Mouse (Mus musculus): ENCODE data around the gene Zfyve9. TPM values are rescaled to one million over a fixed set of nuclear protein-coding genes. Genes with fewer than 3 reads are reported as not detected.

Gene Zfyve9
- polyA plus RNA-seq (2017; shearing (Covaris generic)), result 1 to 10 TPM in 1 of 2 experiments, under 1 TPM in 1; 0.87 to 1.6 TPM

DNA sequence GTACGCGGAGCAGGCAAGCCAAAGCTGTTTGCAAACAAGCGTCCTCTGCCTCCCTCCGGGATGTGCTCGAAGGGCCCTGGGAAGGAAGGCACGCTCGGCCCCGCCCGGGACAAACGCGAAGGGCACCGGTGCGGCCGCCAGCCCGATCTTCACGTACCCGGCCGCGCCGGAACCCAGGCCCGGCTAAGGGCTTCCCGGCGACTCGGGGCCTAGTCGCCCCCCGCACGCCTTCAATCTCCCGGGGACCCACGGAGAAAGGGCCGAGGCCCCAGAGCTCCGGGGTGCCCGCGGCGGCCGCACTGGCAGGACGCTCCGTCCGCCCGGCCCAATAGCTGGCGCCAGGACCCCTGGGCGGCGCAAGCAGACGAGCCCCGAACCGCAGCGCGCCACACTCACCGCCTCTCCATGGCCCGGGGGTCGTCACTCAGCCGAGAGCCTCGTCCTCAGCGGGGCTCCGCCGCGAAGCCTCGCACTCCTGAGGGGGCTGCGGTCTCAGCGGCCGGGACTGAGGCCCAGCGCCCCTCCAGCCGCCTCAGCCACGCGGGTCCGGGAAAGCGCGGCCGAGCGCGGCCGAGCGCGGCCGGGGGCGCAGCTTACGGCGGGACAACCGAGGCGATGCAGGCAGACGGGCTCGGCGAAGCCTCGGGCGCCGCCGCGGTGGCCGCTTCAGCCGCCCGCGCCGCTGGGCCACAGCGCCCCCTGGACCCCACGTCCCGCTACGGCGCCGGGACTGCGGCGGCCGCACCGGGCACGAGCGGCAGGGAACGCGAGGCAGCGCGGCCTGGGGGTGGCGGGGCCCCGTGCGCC is at the start of gene Zfyve9:
Gene Zfyve9 (minus strand): TSS at position 742 of the 807 bp plus-strand sequence.
- ATAC-seq, result peak; percentile 80

DNA sequence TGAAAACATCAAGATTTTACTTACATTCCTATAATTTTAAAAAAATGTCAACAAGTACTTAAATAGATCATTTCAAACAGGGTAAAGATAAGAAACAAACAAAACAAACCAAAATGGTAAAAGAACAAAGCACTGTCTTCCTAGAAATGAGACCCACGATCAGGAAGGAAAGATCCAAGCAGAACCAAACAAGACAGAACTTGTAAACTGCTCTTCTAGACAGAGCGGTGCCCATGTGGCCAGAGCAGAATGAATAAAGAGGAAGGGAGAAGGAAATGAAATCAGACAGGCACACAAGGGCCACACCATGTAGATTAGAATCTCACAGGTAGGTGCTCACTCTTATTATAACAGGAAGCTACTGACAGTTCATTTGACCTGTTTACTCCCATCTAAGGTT is 46.0 kb upstream of the Zfyve9 start:
- no peak for ATAC-seq

DNA sequence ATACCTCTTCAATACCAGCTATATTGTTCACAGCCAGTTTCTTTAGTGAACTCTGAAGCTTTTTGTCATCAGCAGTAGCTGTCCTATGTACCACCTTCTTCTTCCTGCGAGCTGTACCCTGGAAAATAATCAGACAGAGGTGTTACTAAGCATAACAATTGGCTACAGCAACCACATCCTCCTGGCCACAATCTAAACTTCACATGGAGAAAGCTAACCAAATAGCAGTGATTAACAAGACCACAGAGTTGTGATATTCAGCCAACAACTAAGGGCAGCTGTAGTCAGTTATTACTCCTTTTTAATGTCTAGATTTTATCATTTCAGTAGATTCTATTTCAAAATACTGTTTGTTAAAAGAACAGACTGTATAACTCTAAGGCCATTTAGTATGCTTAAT is 45.5 kb upstream of the Zfyve9 start:
- ATAC-seq, result no peak

DNA sequence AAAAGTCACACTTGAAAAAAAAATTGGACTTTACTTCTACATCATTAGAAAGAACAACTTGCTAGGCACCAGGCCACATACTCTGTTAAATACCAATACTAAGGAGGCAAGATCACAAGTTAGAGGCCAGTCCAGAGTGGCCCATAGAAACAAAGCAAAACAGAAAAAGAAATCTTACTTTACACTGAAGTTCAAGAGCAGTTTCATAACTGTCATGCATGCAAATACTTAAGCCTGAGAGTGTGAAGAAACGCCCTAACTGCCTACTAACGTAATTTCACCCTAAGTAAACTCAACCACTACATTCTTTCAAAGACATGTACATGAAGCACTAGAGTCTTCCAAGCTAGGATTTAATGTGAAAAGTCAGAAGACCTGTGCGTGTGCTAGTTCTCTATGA is 45.1 kb upstream of the Zfyve9 start:
- no peak for ATAC-seq

DNA sequence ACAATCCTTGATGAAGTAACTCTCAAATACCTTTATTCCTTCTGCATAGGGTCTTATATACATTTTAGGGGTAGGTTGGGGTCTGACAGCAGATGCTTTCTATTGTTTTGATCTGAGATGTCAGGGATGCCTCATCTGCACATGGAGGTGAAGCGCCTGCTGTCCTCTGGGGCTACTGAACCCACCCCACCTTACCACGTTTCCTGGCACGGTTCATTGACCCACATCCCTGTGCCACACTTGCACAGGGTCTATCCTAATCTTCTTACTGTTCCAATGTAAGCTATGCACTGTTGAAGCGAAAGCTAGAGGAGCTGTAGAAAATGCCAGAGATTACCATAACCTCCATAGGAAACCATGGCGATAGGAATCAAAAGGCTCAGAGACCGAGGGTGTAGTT is 31.0 kb upstream of the Zfyve9 start:
- no peak for ATAC-seq

DNA sequence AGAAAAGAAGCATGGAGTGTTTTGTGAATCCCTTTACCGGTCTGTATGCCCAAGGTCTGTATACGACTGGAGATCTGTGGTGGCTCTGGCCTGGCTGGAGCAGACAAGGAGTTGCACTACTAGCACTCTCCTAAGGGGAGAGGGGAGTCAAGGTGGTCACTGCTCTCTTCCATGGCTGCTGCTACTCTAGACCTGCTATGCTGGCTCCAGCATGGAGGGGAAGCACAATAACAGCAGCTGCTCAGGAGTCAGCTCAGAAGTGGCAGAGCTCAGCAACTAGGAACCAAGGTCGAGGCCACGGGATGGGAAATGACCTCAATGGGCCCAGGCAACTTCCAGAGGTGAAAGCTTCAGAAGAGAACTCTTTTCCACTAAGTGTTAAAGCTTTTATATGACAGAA is 30.5 kb upstream of the Zfyve9 start:
- ATAC-seq, result no peak

DNA sequence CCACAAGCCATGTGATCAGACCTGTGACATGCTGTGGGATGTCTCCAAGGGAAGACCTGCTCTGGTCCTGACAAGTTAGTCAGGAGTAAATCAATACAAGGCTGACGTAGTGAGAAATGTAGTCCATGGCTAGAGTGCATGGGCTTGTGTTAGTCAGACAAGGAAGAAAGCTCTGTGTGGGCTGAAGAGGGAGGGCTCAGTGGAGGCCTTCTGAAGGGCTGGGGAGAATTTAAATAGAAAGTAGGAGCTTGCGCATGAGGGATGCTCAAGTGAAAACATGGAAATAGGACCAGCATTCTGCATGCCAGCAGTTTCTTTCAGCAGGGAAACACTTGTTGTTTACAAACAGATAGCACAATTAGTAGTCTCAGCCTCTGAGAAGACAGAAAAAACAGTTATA is 22.9 kb upstream of the Zfyve9 start:
- no peak for ATAC-seq

DNA sequence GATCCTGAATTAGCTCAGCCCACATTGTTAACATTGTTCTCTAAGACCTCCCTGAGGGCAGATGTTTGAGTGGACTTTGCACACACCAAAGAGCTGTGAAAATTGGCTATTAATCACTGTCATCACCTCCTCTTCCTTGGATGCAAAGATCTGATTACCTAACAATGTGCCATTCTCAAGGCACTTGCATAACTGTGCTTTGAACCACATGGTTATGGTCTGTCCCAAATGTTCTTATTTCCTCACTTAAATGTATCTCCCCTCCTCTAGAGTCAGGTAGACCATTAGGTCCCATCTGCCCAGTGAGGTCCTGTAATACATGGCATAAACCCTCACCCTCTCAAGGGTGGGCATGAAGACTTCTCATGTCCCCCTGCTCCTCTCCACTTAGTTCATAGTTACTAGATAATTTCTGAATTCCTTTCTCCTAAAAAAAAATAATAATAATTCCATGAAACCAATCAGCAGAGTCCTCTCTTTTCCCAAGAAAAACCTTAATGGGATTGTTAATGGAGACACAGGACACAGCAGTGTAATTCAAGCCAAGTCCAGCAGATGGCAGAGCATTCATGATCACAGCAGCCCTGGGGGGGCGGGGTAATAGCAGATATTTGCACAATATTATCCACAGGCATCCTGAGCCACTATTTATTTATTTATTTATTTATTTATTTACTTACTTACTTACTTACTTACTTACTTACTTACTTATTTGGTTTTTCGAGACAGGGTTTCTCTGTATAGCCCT is 17.7 kb upstream of the Zfyve9 start:
- ATAC-seq, result peak; percentile 72

DNA sequence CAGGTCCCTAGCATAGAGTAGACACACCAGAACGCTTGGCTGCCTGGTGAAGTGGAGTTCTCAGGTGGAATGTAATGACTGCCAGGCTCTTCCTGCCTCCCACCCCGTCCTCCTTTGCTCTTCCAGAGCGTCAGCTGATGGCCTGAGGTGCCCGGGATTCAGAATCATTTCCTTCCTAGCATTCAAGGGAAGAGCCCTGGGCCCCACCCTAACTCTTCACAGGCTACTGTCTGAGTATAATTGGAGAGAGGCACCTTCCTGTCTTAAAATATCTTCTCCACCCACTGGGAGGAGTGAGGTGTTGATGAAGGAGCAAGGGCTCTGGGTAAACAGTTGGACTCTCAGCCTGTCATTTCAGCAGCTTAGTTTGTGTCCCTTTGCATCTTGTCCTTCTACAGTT is 16.1 kb upstream of the Zfyve9 start:
- no peak for ATAC-seq

DNA sequence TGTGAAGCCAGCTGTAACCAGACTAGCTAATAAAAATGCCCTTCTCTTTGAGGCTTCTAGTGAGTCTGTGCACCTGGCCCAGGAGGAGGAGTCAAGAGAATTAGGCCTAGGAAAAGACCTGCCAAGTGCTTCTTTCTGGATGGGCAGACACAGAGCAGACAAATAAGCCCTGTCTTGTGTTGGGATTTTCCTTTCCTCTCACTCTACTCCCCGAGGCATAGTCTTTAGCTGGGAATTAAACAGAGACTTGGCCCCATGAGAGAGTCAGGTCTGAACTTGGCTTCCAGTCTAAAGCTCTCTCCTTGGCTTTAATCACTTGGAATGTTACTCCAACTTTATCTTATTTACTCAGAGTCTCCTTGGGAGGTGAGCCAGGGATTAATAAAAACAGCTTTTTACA is 13.3 kb upstream of the Zfyve9 start:
- no peak for ATAC-seq

DNA sequence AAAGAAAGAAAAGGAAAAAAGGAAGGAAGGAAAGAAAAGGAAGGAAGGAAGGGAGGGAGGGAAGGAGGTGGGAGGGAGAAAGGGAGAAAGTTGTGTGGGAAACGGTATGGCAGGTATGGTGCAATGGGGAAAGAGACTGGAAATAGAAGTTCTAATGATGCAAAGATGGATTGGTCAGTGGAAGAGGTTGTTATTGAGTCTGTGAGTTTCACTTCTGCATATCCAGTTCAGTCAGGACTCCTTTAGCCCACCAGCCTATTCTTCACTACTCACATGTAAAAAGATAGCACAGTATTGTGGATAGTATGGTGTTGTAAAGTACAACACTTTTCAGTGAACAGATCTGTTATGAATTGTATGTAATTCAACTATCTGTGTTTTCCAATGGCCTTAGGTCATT is 9.9 kb upstream of the Zfyve9 start:
- no peak for ATAC-seq

DNA sequence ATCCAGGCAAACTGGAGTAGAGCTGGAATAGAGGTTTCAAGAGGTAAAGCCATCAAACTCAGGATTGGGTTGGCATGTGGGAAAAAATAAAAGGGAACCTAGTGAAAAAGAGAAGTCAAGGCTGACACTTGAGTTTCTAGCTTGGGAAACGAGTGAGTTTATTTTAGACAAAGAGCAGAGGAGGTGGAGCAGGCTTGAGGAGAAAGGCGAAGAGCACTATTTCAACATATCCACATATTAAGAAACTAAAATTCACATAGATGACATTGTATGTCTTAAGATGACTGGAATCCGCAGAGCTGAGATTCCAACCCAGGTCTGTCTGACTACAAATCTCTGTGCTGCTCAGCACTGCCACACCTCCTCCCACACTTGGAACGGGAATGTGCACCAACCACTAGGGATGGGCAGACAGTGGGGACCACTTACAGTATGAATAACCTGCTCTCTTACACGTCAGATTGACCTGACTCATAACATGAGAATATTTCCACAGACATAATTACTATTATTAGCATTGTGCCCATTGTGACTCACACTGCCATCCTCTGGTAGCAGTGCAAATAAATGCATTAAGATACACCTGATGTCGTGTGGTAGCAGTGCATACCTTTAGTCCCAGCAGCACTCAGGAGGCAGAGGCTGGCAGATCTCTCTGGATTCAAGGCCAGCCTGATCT is 8.8 kb upstream of the Zfyve9 start:
- no peak for ATAC-seq

DNA sequence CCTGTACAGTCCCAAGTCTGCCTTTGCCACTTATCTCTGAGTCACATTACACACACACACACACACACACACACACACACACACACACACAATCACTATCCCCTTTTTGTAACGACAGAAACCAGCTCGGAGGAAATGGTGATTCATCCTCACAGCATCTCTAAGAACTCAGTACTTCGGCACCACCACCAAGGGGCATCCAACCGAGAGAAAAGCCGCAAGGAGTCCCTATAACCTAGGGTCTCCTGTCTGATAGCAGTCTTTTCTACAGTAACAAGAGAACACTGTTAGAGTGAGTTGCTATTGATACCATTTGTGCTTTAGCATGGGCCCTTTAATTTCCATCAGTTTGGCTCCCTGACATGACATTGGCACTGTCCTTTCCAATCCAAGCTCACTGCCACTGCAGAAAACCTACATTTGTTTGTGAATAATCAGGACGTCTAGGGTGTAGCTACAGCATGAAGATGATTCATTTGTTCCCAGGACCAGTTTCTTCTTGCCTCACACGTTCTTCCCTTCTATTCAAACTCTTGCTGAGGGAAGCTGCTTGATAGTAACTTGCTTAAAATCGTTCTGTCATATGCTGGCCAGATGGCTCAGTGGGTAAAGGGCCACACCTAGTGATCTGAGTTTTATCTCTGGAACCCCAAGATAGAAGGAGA is 2.0 kb upstream of the Zfyve9 start:
- ATAC-seq, result no peak

DNA sequence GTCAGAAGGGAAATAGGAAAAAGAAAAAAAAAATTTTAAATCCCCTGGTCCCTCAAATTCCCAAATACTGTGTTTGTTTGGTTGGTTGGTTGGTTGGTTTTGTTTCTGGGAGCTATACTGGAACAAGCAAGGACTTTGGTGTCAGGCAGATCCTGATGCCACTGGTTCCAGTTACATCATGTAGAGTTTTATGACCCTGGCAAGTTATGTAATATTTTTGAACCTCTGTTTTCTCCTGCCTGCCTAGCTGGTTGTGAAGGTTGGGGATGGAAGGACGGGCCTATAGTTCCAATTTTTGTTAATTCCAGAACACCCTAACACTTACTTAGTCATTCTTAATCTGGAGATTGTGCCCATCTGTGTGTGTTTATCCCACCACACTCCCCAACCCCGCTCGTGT is 998 bp upstream of the Zfyve9 start:
- ATAC-seq, result no peak

DNA sequence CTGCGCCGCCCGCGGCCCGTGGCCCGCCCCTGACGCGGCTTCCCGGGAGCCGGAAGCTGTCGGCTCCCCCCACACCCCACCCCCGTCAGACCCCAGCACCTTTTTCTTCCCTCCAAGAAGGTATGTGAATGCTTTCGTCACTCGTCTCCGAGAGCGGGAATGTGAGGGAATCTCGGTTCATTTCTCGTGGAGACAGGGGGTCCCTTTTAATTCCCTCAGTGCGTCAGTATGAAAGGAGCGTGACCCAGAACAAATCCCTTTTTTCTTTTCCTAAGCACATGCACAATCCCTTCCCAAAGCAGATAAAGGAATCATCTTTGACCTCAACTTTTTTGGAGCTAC is 237 bp upstream of the Zfyve9 start:
- ATAC-seq, result no peak

DNA sequence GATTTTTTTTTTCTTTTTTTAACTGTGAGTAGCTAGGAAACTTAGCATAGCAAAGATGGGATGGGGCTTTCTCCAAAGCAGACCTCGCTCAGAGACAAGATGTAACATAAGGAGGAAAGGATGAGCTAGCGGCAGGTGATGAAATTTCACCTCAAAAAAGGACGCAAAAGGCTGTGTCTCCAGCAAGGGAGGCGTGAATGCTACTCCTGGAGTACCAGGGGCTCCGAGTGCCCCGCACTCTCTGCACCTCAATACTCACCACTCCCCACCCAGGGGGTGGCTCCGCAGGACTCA is 888 bp downstream of the Zfyve9 start:
- ATAC-seq, result no peak

DNA sequence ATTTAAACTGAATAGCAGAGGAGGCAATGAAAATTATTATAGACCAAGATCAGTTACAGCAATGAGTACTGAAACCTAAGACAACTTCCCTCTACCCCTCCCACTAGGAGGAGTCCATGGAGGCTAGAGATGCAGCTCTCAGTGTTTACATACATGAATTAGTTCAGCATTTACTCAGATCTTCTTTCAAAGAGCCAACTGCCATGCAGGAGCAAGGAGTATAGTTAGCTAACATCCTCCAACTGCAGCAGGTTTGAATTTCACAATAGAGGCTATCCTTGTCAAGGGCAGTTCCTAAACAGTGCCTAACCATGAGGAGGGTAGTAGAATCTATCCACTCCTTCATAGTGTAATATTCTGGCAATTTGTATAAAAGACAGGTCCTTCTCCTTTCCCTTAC is 12.1 kb downstream of the Zfyve9 start:
- ATAC-seq, result no peak

DNA sequence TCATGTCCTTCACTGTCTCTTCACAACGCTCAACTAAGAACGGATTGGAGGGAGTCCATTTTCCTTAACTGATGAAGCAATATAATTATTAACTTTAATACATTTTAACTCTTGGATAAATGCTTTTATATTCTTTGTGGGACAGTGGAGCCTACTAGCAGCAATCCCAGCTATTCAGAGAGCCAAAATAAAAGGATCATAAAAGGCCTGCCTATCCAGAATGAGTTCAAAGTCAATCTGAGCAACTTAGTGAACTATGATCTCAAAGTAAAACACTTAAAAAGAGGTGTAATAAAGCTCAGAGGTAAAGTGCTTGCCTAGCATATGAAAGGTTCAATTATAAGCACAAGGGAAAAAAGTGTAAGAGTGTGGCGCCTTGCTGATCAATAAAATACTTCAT is 21.0 kb downstream of the Zfyve9 start:
- no peak for ATAC-seq

DNA sequence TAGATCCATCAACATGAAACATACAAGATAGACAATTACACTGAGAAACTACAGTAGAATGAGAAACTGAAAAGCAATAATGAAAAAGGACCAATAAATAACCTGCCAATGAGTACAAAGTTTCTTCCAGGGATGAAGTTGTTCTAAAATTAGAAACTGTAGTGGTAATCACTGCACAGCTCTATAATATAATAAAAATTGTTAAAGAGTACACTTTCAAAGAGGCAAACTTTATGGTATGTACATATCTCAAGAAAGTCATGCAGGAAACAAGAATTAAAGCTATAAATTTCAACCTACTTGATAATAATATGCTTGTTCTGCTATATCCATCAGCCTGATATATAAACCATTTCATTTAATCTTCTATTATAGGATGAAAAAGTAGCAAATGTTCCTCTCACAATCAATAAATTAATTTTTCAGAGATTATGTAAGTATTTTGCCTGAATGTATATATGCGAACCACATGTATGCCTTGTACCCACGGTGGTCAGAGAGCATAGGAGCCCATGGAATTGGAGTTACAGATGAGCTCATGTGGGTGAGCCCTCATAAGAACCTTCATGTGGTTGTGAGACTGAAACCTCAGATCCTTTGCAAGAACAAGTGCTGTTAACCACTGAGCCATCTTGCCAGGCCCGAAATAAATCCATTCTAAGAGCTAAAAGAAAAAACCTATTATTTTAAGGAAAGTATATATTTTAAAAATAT is 34.3 kb downstream of the Zfyve9 start:
- ATAC-seq, result no peak

DNA sequence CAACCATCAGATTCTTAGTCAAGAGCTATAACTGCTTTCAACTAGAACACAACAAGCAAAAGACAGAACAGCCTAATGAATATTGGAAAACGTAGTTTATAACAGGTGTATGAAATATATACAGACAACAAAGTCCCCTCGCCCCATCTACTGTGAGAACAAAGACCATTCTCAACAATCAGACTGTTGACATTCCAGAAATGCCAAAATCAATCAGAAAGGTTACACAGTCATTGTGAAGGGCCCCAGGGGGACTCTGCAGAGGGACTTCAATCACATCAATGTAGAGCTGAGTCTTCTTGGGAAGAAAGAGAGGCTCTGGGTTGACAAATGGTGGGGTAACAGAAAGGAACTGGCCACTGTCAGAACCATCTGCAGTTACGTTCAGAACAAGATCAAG is 49.0 kb downstream of the Zfyve9 start:
- ATAC-seq, result no peak

DNA sequence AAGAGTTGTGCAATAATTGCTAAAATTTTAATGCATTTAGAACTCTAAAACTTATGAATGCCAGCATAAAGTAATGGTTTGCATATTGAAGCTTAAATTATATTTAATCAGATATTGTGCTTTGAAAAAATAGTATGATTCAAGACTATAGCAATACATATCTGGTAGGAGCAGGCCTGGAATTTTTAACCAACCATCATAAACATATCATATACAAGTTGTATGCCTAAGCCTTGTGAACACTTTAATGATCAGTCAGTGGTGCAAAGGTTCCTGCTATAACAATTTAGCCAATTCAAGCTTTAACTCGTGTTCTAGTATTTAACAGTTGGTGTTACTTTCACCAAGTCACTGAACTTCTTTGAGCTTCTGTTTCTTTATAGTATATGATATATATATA is 50.1 kb downstream of the Zfyve9 start:
- ATAC-seq, result no peak

DNA sequence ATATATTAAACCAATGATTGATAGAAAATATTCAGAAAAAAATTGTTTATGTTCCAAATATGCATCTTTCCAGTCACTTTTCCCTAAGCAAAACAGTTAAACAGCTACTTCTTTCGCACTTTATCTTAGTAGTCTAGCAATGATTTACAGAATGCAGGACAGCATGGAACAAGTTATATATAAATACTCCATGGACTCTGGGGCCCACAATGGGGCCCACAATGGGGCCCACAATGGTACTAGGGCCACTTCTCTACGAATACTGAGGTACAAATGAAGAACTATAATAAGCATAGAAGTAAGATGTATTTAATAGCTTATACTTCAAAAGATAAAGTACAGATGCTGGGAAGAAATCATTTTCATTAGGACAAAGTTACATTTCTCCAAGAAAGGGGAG is 56.5 kb downstream of the Zfyve9 start:
- no peak for ATAC-seq

DNA sequence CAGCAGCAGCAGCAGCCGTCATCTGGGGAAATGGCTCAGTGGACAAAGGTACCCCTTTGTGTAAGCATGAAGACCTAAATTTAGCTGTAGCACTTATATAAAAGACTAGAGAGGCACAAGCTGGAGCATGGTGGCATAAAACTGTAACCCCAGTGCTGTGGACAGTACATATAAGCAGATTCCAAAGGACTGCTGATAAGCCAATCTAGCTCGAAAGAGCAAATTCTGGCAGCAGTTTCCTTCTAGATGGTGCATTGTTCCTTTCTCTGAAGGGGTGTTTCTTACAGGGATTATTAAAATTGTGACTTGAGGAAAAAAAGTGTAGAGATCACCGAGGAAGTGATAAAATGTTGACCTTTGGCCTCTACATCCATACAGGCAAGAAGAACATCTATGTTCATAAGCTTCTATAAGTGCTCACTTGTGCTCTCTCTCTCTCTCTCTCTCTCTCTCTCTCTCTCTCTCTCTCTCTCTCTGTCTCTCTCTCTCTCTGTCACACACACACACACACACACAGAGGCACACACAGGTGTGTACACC is 59.3 kb downstream of the Zfyve9 start:
- ATAC-seq, result no peak

Measured in CD4-positive, CD25-positive, alpha-beta regulatory T cell, adult 4 months (primary cell).